Mouse (Mus musculus): ENCODE data around the gene Eno3.

Gene Eno3

DNA sequence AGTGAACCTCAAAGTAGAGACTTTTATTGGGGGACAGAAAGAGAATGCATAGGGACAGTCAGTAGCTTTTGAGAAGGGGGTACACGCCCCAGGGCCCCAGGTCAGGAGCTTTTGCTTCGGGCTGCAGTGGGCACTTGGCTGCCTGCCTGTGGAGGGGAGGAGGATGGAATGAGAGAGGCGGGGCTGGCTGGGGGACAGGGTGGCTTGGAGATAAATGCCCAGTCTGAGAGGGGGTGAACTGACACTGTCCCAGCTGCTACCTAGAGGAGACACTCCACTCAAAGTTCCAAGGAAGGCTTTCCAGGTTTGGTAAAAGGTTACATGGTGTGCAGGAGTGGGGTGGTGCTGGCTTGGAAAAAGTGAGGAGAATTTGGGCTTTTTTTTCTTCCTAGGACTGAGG lies at the start of gene Eno3:
Eno3 (plus strand) TSS at position 239 of the 400 bp plus-strand sequence.
- in situ Hi-C loops (cut with MboI): loop anchor here (25.0 kb wide), 1 partner anchor 645 kb away; the partner anchor contains the start of genes Acadvl, Dlg4 and Dvl2

DNA sequence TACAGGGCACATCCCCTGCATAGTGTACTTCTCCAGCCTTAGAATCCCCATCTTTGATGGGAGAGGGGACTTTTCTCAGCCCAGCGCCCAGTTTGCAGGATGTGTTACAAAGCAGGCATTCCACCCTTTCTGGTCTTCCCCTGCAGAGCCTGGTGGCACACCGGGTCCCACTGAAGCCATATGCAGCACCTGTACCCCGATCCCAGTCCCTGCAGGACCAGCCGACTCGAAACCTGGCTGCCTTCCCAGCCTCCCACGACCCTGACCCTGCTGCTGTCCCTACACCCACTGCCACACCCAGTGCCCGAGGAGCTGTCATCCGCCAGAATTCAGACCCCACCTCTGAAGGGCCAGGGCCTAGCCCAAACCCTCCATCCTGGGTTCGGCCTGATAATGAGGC lies 49.4 kb upstream of the Eno3 start:
- in situ Hi-C loops (cut with MboI): loop anchor here (10.0 kb wide), 1 partner anchor 173 kb away; the partner anchor contains the start of gene Arrb2

DNA sequence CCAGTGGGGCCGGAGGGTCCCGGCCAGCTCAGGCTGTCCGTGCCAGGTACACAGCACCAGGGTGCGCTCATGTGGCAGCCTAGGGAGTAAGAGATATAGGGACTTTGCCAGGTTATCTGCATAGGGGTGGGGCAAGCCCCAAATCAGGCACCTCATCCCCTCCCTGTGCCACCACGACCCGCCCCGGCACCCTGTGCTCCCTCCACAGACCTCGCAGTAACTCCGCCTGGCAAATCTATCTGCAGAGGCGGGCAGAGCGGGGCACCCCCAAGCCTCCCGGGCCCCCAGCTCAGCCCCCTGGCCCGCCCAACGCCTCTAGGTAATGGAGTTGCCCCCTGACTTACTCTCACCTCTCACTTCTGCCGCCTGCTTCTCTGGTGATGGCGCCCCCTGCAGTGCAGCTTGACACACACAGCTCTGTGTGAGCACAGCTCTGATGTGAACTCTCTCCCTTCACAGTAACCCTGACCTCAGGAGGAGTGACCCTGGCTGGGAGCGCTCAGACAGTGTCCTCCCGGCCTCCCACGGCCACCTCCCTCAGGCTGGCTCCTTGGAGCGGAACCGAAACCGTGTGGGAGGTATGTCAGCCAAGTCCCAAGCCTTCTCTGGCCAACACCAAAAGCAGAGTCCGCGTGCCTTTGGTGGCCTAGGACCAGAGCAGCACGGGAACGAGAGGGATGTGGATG lies 48.5 kb upstream of the Eno3 start:
- in situ Hi-C loops (cut with MboI): loop anchor here (10.0 kb wide), 1 partner anchor 174 kb away; the partner anchor contains the start of gene Arrb2

DNA sequence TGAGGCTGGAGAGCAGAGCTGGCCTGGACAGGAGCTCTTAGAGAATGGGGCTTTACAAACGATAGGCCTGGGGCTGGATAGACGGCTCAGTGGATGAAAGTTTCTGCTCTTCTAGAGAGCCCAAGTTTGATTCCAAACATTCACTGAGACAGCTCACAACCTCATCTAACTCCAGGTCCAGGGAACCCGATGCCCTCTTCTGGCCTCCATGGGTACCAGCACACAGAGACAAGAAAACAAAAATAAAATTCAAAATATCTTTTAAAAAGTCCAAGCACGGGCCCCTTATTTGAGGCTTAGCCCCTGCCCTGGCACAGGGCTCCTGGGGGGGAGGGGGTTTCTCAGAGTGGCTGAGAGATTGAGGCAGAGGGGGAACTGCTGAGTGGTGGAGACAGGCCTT lies 46.2 kb upstream of the Eno3 start:
- in situ Hi-C loops (cut with MboI): no loop called here

DNA sequence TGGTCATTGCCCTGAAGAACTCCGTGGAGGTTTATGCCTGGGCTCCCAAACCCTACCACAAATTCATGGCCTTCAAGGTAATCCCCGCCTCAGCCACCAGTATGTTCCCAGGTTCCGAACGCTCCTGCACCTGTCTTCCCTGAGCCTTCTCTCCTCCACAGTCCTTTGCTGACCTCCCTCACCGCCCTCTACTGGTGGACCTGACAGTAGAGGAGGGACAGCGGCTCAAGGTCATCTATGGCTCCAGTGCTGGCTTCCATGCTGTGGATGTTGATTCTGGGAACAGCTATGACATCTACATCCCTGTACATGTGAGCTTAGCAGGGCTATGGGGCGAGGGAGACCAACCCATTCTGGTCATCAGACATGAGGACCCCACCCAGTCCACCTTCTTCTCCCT lies 44.5 kb upstream of the Eno3 start:
- in situ Hi-C loops (cut with MboI): no loop called here

GRCm38 (mm10) chr11:70615074-70615473 lies 41.9 kb upstream of the Eno3 start:
- in situ Hi-C loops (cut with MboI): no loop called here

- in situ Hi-C loops (cut with MboI): no loop called here
These were observed 41.4 kb upstream of the Eno3 start, which contains the start of gene 4930544D05Rik for GRCm38 (mm10) chr11:70615516-70616093. 4930544D05Rik (plus strand) TSS chr11:70615848.

DNA sequence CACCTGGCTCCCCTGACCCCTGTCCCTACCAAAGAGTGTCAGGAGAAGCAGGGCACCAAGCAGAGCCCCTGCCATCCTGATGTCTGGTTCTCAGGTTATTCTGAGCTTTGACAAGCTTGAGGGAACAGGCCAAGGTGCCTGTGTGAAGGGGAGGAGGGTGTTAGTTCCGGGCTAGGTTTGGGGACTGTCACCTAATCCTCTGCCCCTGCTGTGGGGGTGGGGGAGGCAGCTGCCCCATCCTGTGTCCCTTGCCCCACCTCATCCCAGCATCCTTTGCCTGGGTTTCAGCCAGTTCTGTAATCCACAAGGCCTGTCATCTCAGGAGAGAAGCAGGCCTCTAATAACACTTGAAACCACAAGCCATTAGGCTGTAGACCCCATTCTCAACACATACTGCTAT lies 37.9 kb upstream of the Eno3 start, which contains the start of gene Chrne:
Chrne (minus strand) TSS at position 116 of the 400 bp plus-strand sequence.
- in situ Hi-C loops (cut with MboI): no loop called here

GRCm38 (mm10) chr11:70621972-70622814 lies 34.8 kb upstream of the Eno3 start:
- in situ Hi-C loops (cut with MboI): no loop called here

DNA sequence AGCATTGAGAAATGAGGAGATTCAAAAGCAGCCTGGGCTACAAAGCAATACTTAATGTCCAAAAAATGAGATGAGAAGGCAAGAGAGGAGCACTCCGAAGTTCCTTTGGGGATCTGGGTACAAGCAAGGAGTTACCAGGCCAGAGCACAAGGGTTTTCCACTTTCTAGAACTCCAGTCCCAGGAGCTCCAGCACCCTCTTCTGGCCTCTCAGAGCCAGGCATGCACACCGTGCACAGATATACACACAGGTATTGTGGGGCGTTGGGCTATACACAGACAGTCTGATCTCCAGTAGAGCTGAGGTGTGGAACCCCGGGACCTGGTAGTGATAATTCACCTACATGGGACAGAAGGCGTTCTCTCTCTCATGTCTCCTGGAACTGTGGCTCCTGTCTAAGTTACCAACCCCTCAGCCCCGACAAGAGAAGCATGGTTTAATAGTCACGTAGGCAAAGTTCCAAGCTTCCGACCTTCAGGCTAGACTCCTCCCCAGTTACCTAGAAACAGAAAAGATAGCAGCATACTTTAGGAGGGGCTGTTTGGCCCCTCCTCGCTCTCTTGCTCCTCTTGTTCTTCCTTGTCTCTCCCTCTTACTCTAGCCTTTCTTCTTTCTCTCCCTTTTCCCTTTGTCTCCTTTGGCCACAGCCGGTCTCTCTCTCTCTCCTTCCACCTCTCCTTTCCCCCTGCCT lies 33.8 kb upstream of the Eno3 start:
- in situ Hi-C loops (cut with MboI): no loop called here

GRCm38 (mm10) chr11:70625473-70625872 lies 31.5 kb upstream of the Eno3 start:
- in situ Hi-C loops (cut with MboI): no loop called here

DNA sequence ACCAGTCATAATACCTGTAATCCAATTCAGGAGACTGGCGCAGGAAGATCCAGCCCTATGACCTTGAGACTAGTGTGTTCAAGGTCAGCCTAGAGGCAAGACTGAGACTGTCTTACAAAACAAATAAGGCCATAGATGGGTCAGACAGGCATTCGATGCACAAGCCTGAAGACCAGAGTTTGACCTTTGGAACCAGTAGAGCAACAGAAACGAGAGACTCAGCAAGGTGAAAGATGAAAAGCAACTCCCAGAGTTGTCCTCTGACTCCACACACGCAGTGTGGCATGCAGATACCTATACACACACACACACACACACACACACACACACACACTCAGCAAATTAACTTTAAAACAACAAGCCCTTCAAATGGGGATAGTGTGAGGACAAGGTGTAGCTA lies 30.1 kb upstream of the Eno3 start:
- in situ Hi-C loops (cut with MboI): no loop called here

DNA sequence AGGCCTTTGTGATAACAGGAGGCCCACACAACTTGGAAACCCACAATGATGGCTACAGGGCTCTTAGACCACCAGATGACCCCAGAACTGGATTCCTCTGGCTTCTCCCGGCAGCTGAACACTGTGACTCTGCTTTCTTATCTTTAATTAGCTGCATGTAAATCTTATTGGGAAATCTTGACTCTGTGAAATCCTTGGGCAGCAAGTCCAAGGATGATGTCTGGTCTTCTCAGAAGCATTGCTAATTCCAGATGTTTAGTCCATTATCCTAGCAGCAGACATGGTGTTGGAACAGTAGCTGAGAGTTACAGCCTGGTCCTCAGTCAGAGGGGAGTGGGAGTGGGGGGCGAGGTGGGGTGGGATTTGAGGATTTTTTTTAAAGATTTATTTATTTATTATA lies 28.6 kb upstream of the Eno3 start:
- in situ Hi-C loops (cut with MboI): no loop called here

DNA sequence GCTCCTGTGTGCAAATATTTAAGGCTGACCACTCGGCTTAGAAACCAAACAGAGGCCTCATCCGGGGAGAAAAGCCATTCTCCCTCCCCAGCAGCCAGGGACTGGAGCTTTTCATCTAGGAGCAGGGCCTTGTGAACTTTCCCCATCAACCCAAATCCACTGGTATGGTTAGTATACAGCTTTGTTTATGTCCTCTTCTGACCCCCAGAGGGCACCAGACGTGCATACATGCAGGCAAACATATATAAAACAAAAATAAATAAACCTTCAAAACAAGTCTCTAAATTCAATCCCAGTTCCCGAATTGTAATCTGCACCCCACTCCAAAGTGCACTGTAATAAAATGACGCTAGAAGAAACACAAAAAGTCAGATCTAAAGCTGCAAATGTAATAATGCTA lies 27.4 kb upstream of the Eno3 start:
- in situ Hi-C loops (cut with MboI): no loop called here

- in situ Hi-C loops (cut with MboI): loop anchor here (5.0 kb wide), 1 partner anchor 127 kb away; no protein-coding TSS in a partner anchor
These were observed 26.9 kb upstream of the Eno3 start for GRCm38 (mm10) chr11:70630129-70630528.

- in situ Hi-C loops (cut with MboI): no loop called here
These were observed 21.4 kb upstream of the Eno3 start for GRCm38 (mm10) chr11:70635601-70636000.

DNA sequence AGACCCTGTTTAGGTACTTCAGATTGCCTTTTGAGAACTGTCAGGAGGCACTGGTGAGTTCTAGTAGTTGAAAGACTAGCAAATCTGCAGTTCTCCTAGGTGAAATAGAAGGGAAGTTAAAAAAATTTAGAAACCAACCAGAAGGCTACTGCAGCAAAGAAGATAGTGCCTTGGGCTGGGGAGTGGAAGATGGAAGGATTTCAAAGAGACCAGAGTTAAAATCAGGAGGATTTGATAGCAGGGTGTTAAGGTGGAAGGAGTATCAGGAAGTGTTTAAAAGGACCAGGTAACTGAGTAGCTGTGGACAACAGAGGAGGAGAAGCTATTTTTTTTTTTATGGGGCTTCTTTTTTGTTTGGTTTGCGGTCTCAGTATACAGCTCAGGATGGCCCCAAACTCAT lies 19.2 kb upstream of the Eno3 start:
- in situ Hi-C loops (cut with MboI): no loop called here

DNA sequence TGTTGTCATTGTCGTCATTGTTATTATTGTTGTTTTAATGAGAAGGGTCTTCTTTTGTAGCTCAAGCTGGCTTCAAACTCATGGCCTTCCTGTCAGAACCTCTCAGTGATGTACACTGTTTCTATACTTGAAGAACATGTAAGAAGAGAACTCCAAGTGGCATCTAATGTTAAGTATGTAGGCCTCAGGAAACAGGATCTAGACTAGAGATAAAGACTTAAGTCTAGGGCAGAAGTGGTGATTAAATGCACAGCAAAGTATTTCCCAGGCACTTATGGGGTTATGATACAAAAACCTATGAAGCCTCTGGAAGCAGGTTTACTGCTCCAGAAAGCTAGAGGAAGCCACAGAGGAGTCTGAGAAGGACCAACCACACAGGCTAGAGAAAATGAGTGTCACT lies 18.7 kb upstream of the Eno3 start:
- in situ Hi-C loops (cut with MboI): no loop called here

DNA sequence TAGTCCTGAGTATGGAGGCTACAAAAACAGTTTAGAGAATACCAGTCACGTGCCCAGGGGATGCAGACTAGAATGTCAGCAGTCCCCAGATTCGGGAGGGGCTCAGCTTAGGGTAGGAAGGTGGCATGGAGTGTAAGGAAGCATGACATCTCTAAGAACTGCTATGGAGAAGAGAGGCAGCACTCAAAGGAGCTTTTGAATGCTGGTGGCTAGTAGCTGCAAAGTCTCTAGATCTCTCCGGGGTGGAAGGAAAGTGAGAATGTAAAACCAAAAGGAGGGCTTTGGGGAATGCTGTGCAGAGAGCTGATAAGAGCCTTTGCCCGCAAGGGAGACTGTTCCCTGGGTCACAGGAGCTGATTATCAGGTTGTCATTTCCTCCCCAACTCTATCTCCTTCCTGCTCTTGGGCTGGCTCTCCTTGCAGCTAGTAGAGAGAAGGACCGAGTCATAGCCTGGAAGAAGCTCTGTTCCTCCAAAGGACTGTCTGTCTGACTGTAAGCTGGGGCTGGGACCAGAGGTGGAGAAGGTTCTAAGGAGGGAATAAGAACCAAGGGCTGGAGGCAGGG lies 18.2 kb upstream of the Eno3 start, which contains the start of gene Gp1ba:
Gp1ba (plus strand) TSS at position 409 of the 565 bp plus-strand sequence.
- in situ Hi-C loops (cut with MboI): no loop called here

- in situ Hi-C loops (cut with MboI): no loop called here
These were observed 17.0 kb upstream of the Eno3 start for GRCm38 (mm10) chr11:70639976-70640375.

- in situ Hi-C loops (cut with MboI): no loop called here
These were observed 15.8 kb upstream of the Eno3 start for GRCm38 (mm10) chr11:70641241-70641640.

Data from mature B cell (primary cell).